Mouse (Mus musculus) forebrain, embryonic 11.5 days (tissue): ENCODE data around the gene Ptprm. TPM values are rescaled to one million over a fixed set of nuclear protein-coding genes. Genes with fewer than 3 reads are reported as not detected.
A peak's percentile ranks its signal among the peaks of the same experiment; 100 is the strongest.

ENCODE experiments used
- ATAC-seq: fragments of 200-750 bp; cut with Nextera tagmentation; replicated peaks from 2 replicates; pipeline ENCODE4 v1.8.0; 2017; ENCODE audit warnings: moderate TSS enrichment; ENCODE audit not compliant: low FRiP score
- DNase-seq: peaks from one replicate; pipeline ENCODE4 v3.0.0-alpha.2; 2017; ENCODE audit warnings: low spot score
- H3K27ac ChIP-seq: fragments of 300-500 bp; sonication (generic); 2 replicates; pipeline ENCODE4 v1.5.1; 2014; ENCODE audit warnings: low read depth, low read length
- H3K27me3 ChIP-seq: fragments of 300-500 bp; sonication (generic); 2 replicates; pipeline ENCODE4 v1.6.1; 2014; ENCODE audit warnings: mild to moderate bottlenecking, low read length, mixed read lengths; ENCODE audit not compliant: control insufficient read depth, insufficient read depth
- H3K36me3 ChIP-seq: fragments of 300-500 bp; sonication (generic); 2 replicates; pipeline ENCODE4 v1.6.1; 2014; ENCODE audit warnings: mild to moderate bottlenecking, low read length, moderate library complexity, mixed read lengths; ENCODE audit not compliant: control insufficient read depth, insufficient read depth
- H3K4me1 ChIP-seq: fragments of 300-500 bp; sonication (generic); replicated peaks from 2 replicates; pipeline ENCODE4 v1.6.1; 2014; ENCODE audit warnings: low read length, mixed read lengths; ENCODE audit not compliant: control insufficient read depth, insufficient read depth
- H3K4me2 ChIP-seq: fragments of 300-500 bp; sonication (generic); 2 replicates; pipeline ENCODE4 v1.6.1; 2014; ENCODE audit warnings: low read depth, mild to moderate bottlenecking, low read length, moderate library complexity, mixed read lengths; ENCODE audit not compliant: severe bottlenecking
- H3K4me3 ChIP-seq: fragments of 300-500 bp; sonication (generic); 2 replicates; pipeline ENCODE4 v1.5.1; 2014; ENCODE audit warnings: low read depth, low read length
- H3K9ac ChIP-seq: fragments of 300-500 bp; sonication (generic); 2 replicates; pipeline ENCODE4 v1.6.1; 2014; ENCODE audit warnings: low read length
- H3K9me3 ChIP-seq: fragments of 300-500 bp; sonication (generic); 2 replicates; pipeline ENCODE4 v1.6.1; 2016; ENCODE audit warnings: low read length, mixed read lengths; ENCODE audit not compliant: control insufficient read depth
- WGBS: fragments of 180-500 bp; shearing (Covaris S2); extraction: QIAGEN DNeasy Blood & Tissue Kit; methylation state at CpG from one replicate; pipeline ENCODE4 v1.1.7; 2014; 5-methylcytosine and 5-hydroxymethylcytosine counted together
- polyA plus RNA-seq: library from polyadenylated mRNA; unstranded; fragments of >200 nt; fragmentation: Nextera tagmentation; extraction: Ambion mirVana; gene quantifications from 2 replicates; pipeline ENCODE4 v1.2.1, GENCODE M21; 2014

Ptprm gene
- polyA plus RNA-seq, 1 experiment from 2014 or later, result 11.7 TPM

DNA sequence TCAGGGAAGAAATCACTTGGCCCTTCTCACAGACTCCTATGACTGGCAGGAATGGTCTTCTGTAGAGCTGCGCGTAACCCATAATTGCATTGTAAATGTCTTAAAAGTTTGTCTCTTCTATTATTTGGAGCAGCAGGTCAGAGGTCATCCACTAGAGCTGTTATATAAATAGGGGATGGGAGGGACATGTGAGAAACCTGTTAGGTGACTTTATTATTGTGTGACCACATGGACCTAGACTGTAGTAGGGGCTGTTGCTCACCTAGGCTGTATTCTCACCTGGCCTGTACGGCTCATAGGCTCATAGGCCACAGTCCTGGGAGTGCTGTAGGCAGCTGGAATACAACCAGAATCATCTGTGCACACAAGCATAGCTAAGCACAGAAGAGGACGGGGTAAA is 645.5 kb downstream of the Ptprm start:
- H3K36me3 ChIP-seq, result no peaks in the 10 kb centered on the region
- no peaks in the 10 kb centered on the region for H3K27me3 ChIP-seq
- no peak overlapping the region for H3K27ac ChIP-seq
- H3K9me3 ChIP-seq, result no peaks in the 10 kb centered on the region
- H3K4me3 ChIP-seq, result no peak overlapping the region
- H3K4me2 ChIP-seq, result no peak overlapping the region
- H3K9ac ChIP-seq, result no peak overlapping the region
- DNase-seq, result no peak
- no peak for ATAC-seq
- no peaks in the 10 kb centered on the region for H3K4me1 ChIP-seq
- WGBS, result 92% methylated on average over 4 of the region's 4 CpGs

DNA sequence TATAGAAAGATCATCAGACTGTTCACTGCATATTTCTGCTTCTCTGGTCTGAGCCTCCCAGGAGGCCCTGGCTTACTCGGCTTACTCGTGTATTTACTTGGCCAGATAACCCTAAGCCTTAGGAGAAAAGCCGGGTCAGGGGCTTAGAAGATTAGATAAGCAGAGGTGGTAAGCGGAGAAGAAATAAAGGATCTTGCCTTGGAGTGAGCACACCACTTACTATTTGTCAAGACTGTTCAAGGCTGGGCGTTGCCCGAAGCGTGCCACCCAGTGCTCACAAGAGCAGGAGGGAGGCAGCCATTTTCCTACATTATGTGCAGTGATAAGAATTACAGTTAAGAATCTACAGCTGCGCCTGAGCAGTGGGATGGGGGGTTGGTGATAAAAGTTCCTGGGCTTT is 646.6 kb downstream of the Ptprm start:
- Histone ChIP-seq H3K4me1 (no peaks in the 10 kb centered on the region), H3K36me3 (no peaks in the 10 kb centered on the region), H3K4me2 (no peak overlapping the region), H3K4me3 (no peak overlapping the region), H3K9ac (no peak overlapping the region), H3K9me3 (no peaks in the 10 kb centered on the region), H3K27ac (no peak overlapping the region), H3K27me3 (no peaks in the 10 kb centered on the region)
- 58% methylated on average over 8 of the region's 8 CpGs for WGBS
- ATAC-seq (no peak), DNase-seq (no peak)

DNA sequence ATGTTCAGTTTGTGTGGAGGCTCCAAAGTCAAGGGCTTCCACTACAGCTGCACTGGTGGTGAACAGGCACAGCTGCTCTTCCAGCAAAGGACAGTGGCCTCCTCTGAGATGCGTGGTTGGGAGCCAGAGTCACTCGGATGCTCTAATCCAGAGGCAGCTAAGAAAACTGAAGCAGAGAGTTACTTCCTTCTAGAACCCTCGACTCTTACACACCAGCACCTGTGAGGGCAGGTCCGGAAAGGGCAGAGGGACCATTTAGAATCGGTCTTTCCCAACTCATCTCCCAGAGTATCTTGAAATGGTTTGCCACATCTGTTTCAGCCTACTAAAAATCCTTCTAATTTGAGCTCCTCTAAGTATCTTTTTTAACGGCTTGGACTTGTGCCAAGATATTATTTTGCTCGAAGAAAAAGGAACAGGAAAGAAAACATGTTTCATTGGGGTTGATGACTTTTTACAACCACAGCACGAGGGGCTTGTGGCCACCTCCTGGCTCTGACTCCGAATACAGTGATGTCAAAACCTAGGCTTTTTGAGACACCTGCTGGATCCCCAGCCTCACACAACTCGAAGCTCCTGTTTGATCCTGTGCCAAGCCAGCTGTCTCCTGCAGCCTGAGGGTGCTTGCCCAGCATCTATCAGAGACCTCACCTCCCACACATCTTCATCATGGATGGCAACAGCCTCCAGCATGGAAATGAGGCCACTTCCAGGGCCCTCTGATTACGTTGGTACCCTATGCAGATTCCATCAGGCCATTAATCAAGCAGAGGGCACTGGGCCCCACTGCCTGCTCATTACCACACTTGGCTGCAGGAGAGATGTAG is 652.7 kb downstream of the Ptprm start:
- no peaks in the 10 kb centered on the region for H3K9me3 ChIP-seq
- H3K4me1 ChIP-seq, result peaks cover 6% of the 10 kb centered on the region; the same call in 1 of the 2 replicates
- H3K27me3 ChIP-seq, result no peaks in the 10 kb centered on the region
- no peak for ATAC-seq
- no peak overlapping the region for H3K9ac ChIP-seq
- H3K36me3 ChIP-seq, result no peaks in the 10 kb centered on the region
- H3K27ac ChIP-seq, result no peak overlapping the region
- H3K4me3 ChIP-seq, result no peak overlapping the region
- 81% methylated on average over 11 of the region's 11 CpGs for WGBS
- DNase-seq, result no peak
- H3K4me2 ChIP-seq, result no peak overlapping the region

- ATAC-seq (no peak), DNase-seq (no peak)
- WGBS, result 76% methylated on average over 5 of the region's 5 CpGs
- Histone ChIP-seq H3K27me3 (no peaks in the 10 kb centered on the region), H3K27ac (no peak overlapping the region), H3K36me3 (no peaks in the 10 kb centered on the region), H3K9me3 (no peaks in the 10 kb centered on the region), H3K9ac (no peak overlapping the region), H3K4me3 (no peak overlapping the region), H3K4me2 (no peak overlapping the region), H3K4me1 (peaks cover 6% of the 10 kb centered on the region; the same call in 1 of the 2 replicates)
Measured at GRCm38 (mm10) chr17:66699896-66700295, 654.4 kb downstream of the Ptprm start.

DNA sequence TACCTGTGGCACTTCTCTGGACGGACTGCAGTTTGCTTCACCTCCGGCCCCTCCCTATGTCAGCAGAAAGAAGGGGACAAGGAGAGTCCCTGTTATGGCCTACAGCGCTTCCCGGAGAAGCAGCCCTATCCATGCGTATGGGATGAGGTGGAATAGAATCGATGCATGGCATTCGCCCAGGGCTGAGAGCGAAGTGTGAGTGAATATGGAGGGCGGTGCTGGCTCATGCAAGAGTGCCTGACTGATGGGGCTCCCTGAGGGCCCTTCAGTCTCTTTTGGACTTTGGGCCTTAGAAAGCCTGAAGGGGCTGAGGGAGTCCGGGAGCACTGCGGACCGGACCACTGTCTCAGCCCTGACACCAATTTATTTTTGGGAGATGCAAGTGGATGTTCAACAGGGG is 656.6 kb downstream of the Ptprm start:
- no peak for ATAC-seq
- DNase-seq, result no peak
- peaks cover 7% of the 10 kb centered on the region; the same call in 1 of the 2 replicates for H3K4me1 ChIP-seq
- no peak overlapping the region for H3K27ac ChIP-seq
- no peak overlapping the region for H3K4me3 ChIP-seq
- WGBS, result 91% methylated on average over 12 of the region's 12 CpGs
- no peaks in the 10 kb centered on the region for H3K9me3 ChIP-seq
- H3K4me2 ChIP-seq, result no peak overlapping the region
- no peaks in the 10 kb centered on the region for H3K27me3 ChIP-seq
- no peak overlapping the region for H3K9ac ChIP-seq
- H3K36me3 ChIP-seq, result no peaks in the 10 kb centered on the region

- Histone ChIP-seq H3K4me1 (peaks cover 7% of the 10 kb centered on the region; the same call in 1 of the 2 replicates), H3K4me3 (no peak overlapping the region), H3K9ac (no peak overlapping the region), H3K36me3 (no peaks in the 10 kb centered on the region), H3K9me3 (no peaks in the 10 kb centered on the region), H3K27me3 (no peaks in the 10 kb centered on the region), H3K27ac (no peak overlapping the region), H3K4me2 (no peak overlapping the region)
- ATAC-seq (no peak), DNase-seq (no peak)
- WGBS, result 33% methylated on average over 10 of the region's 10 CpGs
Measured at GRCm38 (mm10) chr17:66696531-66697172, 657.6 kb downstream of the Ptprm start.

DNA sequence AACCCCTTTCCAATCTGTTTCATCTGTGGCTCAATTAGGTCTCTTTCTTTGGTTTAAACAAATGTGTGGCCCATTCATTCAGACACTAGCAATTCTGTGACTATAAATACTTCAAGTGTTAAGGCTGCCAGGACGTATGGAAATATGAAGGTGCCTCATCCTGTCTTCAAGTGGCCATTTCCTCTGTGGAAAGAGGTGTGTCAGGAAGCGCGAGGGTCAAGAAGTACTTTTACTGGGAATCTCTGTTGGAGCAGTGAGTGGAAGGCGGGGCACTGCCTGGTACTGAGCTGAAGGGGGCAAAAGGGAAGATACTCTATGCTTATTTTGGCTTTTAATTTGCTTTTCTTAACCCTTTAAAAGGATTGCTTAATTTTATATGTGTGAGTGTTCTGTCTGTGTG is 659.9 kb downstream of the Ptprm start:
- Histone ChIP-seq H3K27me3 (no peaks in the 10 kb centered on the region), H3K9ac (no peak overlapping the region), H3K4me3 (no peak overlapping the region), H3K27ac (no peak overlapping the region), H3K36me3 (no peaks in the 10 kb centered on the region), H3K4me2 (no peak overlapping the region), H3K9me3 (no peaks in the 10 kb centered on the region), H3K4me1 (peaks cover 7% of the 10 kb centered on the region; the same call in 1 of the 2 replicates)
- no peak for ATAC-seq
- WGBS, result 70% methylated on average over 4 of the region's 4 CpGs
- DNase-seq, result no peak

DNA sequence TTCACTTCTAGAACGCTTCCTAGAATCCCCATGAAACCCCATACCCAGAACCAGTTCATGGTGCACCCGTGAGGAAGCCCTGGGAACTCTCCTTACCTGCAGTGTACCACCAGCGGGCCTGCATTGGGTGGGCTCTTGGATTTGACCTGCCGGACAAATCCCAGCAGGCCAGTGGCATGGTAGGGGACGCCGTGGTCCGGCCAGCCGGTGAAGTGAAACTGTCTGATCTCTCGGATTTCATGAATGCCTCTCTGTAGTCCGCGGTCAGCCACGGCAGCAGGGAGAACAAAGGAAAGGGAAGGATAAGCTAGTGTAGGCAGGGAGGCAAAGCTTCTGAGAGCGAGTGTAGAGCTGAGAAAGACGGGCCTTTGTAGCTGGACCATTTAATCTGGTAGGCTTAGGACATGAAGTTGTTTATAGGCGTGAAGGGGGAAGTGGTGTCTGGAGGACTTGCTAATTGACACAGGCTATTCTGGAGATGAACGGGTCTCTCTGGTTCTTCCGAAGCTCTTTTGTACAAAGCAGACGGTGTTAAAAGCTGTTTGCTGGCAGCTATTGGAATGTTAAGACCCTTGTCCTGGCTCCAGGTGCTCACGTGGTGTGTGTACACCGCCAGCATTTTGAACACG is 660.5 kb downstream of the Ptprm start:
- Histone ChIP-seq H3K4me1 (peaks cover 7% of the 10 kb centered on the region; the same call in 1 of the 2 replicates), H3K9me3 (no peaks in the 10 kb centered on the region), H3K9ac (no peak overlapping the region), H3K4me2 (peak overlapping the region; percentile 36; the same call in 1 of the 2 replicates), H3K36me3 (no peaks in the 10 kb centered on the region), H3K27ac (no peak overlapping the region; the same call in 1 of the 2 replicates), H3K4me3 (no peak overlapping the region; the same call in 1 of the 2 replicates), H3K27me3 (no peaks in the 10 kb centered on the region)
- WGBS, result 21% methylated on average over 21 of the region's 21 CpGs
- ATAC-seq (peak; percentile 73; the same call in 1 of the 2 replicates), DNase-seq (peak; percentile 59)
